Mouse (Mus musculus): Measurements from ENCODE around the gene Pola1. TPM values are rescaled to one million over a fixed set of nuclear protein-coding genes. Genes with fewer than 3 reads are reported as not detected.

The Pola1 gene
- polyA plus RNA-seq (2015; fragmentation: Nextera tagmentation; extraction: Ambion mirVana): 19.4 and 20.5 TPM in 2 replicates

- peak; percentile 98 for ATAC-seq (ENCODE audit: insufficient read depth, low FRiP score)
- peak within 1 kb of the TSS; percentile 73 for H3K9ac ChIP-seq (ENCODE audit: low read length)
- H3K36me3 ChIP-seq (ENCODE audit: control insufficient read depth, insufficient read depth, low read length): no peaks in the 10 kb centered on the region
- H3K27me3 ChIP-seq (ENCODE audit: control insufficient read depth, insufficient read depth, low read length): no peaks in the 10 kb centered on the region
- no peaks in the 10 kb centered on the region for H3K9me3 ChIP-seq (replicated peaks; ENCODE audit: control insufficient read depth, low read length)
- H3K4me3 ChIP-seq (replicated peaks; ENCODE audit: low read length): peak within 1 kb of the TSS; percentile 57
- WGBS: 12% methylated on average over 53 of the region's 53 CpGs
- peak within 1 kb of the TSS; percentile 46; the same call in 1 of the 2 replicates for H3K27ac ChIP-seq (ENCODE audit: low read length)
- peak within 1 kb of the TSS; percentile 56 for H3K4me2 ChIP-seq (ENCODE audit: low read depth, low read length)
- peaks cover 3% of the 10 kb centered on the region; the same call in 1 of the 2 replicates for H3K4me1 ChIP-seq (ENCODE audit: control insufficient read depth, insufficient read depth, low read length)
Observed at GRCm38 (mm10) chrX:93631657-93632449, at the start of gene Pola1. Pola1 (minus strand) TSS chrX:93632155.

GRCm38 (mm10) chrX:93676228-93676627, 44.3 kb upstream of the Pola1 start:
- H3K4me3 ChIP-seq (replicated peaks; ENCODE audit: low read length): no peak overlapping the region; the same call in 1 of the 2 replicates
- H3K4me2 ChIP-seq (ENCODE audit: low read depth, low read length): 0 out of 2 replicates have a peak overlapping the region, but pooled peaks have one; percentile 63
- WGBS: 70% methylated on average over 2 of the region's 2 CpGs
- ATAC-seq (ENCODE audit: insufficient read depth, low FRiP score): no peak
- H3K9ac ChIP-seq (ENCODE audit: low read length): no peak overlapping the region
- H3K36me3 ChIP-seq (ENCODE audit: control insufficient read depth, insufficient read depth, low read length): no peaks in the 10 kb centered on the region
- no peak overlapping the region for H3K27ac ChIP-seq (ENCODE audit: low read length)
- no peaks in the 10 kb centered on the region for H3K9me3 ChIP-seq (replicated peaks; ENCODE audit: control insufficient read depth, low read length)
- no peaks in the 10 kb centered on the region for H3K4me1 ChIP-seq (ENCODE audit: control insufficient read depth, insufficient read depth, low read length)
- H3K27me3 ChIP-seq (ENCODE audit: control insufficient read depth, insufficient read depth, low read length): no peaks in the 10 kb centered on the region

GRCm38 (mm10) chrX:93674836-93675795, 43.2 kb upstream of the Pola1 start:
- peak overlapping the region; percentile 63 for H3K4me2 ChIP-seq (ENCODE audit: low read depth, low read length)
- WGBS: 10% methylated on average over 19 of the region's 19 CpGs
- peak overlapping the region; percentile 43 for H3K4me3 ChIP-seq (replicated peaks; ENCODE audit: low read length)
- no peaks in the 10 kb centered on the region for H3K4me1 ChIP-seq (ENCODE audit: control insufficient read depth, insufficient read depth, low read length)
- peak overlapping the region; percentile 50 for H3K9ac ChIP-seq (ENCODE audit: low read length)
- no peaks in the 10 kb centered on the region for H3K36me3 ChIP-seq (ENCODE audit: control insufficient read depth, insufficient read depth, low read length)
- no peaks in the 10 kb centered on the region for H3K9me3 ChIP-seq (replicated peaks; ENCODE audit: control insufficient read depth, low read length)
- ATAC-seq (ENCODE audit: insufficient read depth, low FRiP score): peak; percentile 95
- H3K27me3 ChIP-seq (ENCODE audit: control insufficient read depth, insufficient read depth, low read length): no peaks in the 10 kb centered on the region
- H3K27ac ChIP-seq (ENCODE audit: low read length): no peak overlapping the region

- WGBS: 37% methylated on average over 3 of the region's 3 CpGs
- H3K9me3 ChIP-seq (replicated peaks; ENCODE audit: control insufficient read depth, low read length): no peaks in the 10 kb centered on the region
- H3K9ac ChIP-seq (ENCODE audit: low read length): no peak overlapping the region
- peak overlapping the region; percentile 63 for H3K4me2 ChIP-seq (ENCODE audit: low read depth, low read length)
- no peaks in the 10 kb centered on the region for H3K27me3 ChIP-seq (ENCODE audit: control insufficient read depth, insufficient read depth, low read length)
- H3K4me3 ChIP-seq (replicated peaks; ENCODE audit: low read length): peak overlapping the region; percentile 43; the same call in 1 of the 2 replicates
- H3K27ac ChIP-seq (ENCODE audit: low read length): no peak overlapping the region
- H3K4me1 ChIP-seq (ENCODE audit: control insufficient read depth, insufficient read depth, low read length): no peaks in the 10 kb centered on the region
- ATAC-seq (ENCODE audit: insufficient read depth, low FRiP score): no peak
- H3K36me3 ChIP-seq (ENCODE audit: control insufficient read depth, insufficient read depth, low read length): no peaks in the 10 kb centered on the region
Observed at GRCm38 (mm10) chrX:93674432-93674831, 42.5 kb upstream of the Pola1 start.

GRCm38 (mm10) chrX:93664787-93665186, 32.8 kb upstream of the Pola1 start:
- Histone ChIP-seq H3K27ac (ENCODE audit: low read length) (no peak overlapping the region), H3K4me3 (replicated peaks; ENCODE audit: low read length) (no peak overlapping the region), H3K27me3 (ENCODE audit: control insufficient read depth, insufficient read depth, low read length) (no peaks in the 10 kb centered on the region), H3K9ac (ENCODE audit: low read length) (no peak overlapping the region), H3K4me1 (ENCODE audit: control insufficient read depth, insufficient read depth, low read length) (no peaks in the 10 kb centered on the region), H3K36me3 (ENCODE audit: control insufficient read depth, insufficient read depth, low read length) (no peaks in the 10 kb centered on the region), H3K9me3 (replicated peaks; ENCODE audit: control insufficient read depth, low read length) (no peaks in the 10 kb centered on the region), H3K4me2 (ENCODE audit: low read depth, low read length) (no peak overlapping the region)
- ATAC-seq (ENCODE audit: insufficient read depth, low FRiP score): no peak
- 63% methylated on average over 4 of the region's 4 CpGs for WGBS

- Histone ChIP-seq H3K9ac (ENCODE audit: low read length) (no peak overlapping the region), H3K4me2 (ENCODE audit: low read depth, low read length) (no peak overlapping the region), H3K27me3 (ENCODE audit: control insufficient read depth, insufficient read depth, low read length) (no peaks in the 10 kb centered on the region), H3K4me1 (ENCODE audit: control insufficient read depth, insufficient read depth, low read length) (no peaks in the 10 kb centered on the region), H3K4me3 (replicated peaks; ENCODE audit: low read length) (no peak overlapping the region), H3K36me3 (ENCODE audit: control insufficient read depth, insufficient read depth, low read length) (no peaks in the 10 kb centered on the region), H3K9me3 (replicated peaks; ENCODE audit: control insufficient read depth, low read length) (no peaks in the 10 kb centered on the region), H3K27ac (ENCODE audit: low read length) (no peak overlapping the region)
- no peak for ATAC-seq (ENCODE audit: insufficient read depth, low FRiP score)
- WGBS: 84% methylated on average over 5 of the region's 5 CpGs
Observed at GRCm38 (mm10) chrX:93663919-93664586, 32.1 kb upstream of the Pola1 start.

GRCm38 (mm10) chrX:93655153-93655552, 23.2 kb upstream of the Pola1 start:
- Histone ChIP-seq H3K27me3 (ENCODE audit: control insufficient read depth, insufficient read depth, low read length) (no peaks in the 10 kb centered on the region), H3K36me3 (ENCODE audit: control insufficient read depth, insufficient read depth, low read length) (no peaks in the 10 kb centered on the region), H3K27ac (ENCODE audit: low read length) (no peak overlapping the region), H3K9me3 (replicated peaks; ENCODE audit: control insufficient read depth, low read length) (no peaks in the 10 kb centered on the region), H3K9ac (ENCODE audit: low read length) (no peak overlapping the region), H3K4me1 (ENCODE audit: control insufficient read depth, insufficient read depth, low read length) (no peaks in the 10 kb centered on the region), H3K4me3 (replicated peaks; ENCODE audit: low read length) (no peak overlapping the region), H3K4me2 (ENCODE audit: low read depth, low read length) (no peak overlapping the region)
- ATAC-seq (ENCODE audit: insufficient read depth, low FRiP score): no peak
- 68% methylated on average over 5 of the region's 5 CpGs for WGBS

GRCm38 (mm10) chrX:93654218-93655002, 22.5 kb upstream of the Pola1 start, which contains the start of gene Pcyt1b:
Pcyt1b (plus strand) TSS chrX:93654863.
- H3K27ac ChIP-seq (ENCODE audit: low read length): no peak within 1 kb of the TSS
- H3K27me3 ChIP-seq (ENCODE audit: control insufficient read depth, insufficient read depth, low read length): no peaks in the 10 kb centered on the region
- no peaks in the 10 kb centered on the region for H3K4me1 ChIP-seq (ENCODE audit: control insufficient read depth, insufficient read depth, low read length)
- no peak within 1 kb of the TSS for H3K9ac ChIP-seq (ENCODE audit: low read length)
- H3K4me3 ChIP-seq (replicated peaks; ENCODE audit: low read length): no peak within 1 kb of the TSS
- H3K36me3 ChIP-seq (ENCODE audit: control insufficient read depth, insufficient read depth, low read length): no peaks in the 10 kb centered on the region
- ATAC-seq (ENCODE audit: insufficient read depth, low FRiP score): no peak
- 29% methylated on average over 3 of the region's 3 CpGs for WGBS
- no peak within 1 kb of the TSS for H3K4me2 ChIP-seq (ENCODE audit: low read depth, low read length)
- H3K9me3 ChIP-seq (replicated peaks; ENCODE audit: control insufficient read depth, low read length): no peaks in the 10 kb centered on the region

All from stomach, embryonic 16.5 days (tissue).